Mouse (Mus musculus) 3T3-L1 (cell line): Measurements from ENCODE around the gene Mypop.

Experiments
- DNase-seq: peaks from one replicate; pipeline ENCODE4 v3.0.0-alpha.2; 2015; ENCODE audit warnings: low read depth, low spot score

The Mypop gene

GRCm38 (mm10) chr7:18990601-18991295 lies at the start of gene Mypop:
Mypop (plus strand) TSS chr7:18991245.
- DNase-seq = peak; percentile 100

DNA sequence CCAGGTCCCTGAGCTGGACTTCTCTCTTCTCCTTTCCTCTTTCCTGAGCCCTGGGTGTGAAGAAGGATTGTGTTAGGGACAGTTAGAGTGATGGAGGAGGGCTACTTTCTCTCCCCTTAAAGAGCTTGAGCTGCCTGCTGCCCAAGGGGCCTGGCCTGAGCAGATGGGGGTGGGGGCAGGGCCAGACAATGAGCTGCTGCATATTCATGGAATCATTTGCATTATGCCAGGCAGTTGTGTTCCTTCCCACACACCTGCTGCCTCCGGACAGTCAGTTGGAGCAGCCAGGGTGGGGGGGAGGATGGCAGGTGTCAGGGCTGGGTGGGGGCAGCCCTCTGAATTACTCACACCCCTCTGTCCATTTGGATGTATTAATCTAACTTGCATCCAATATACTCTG lies 48.7 kb upstream of the Mypop start:
- no peak for DNase-seq

GRCm38 (mm10) chr7:18942815-18943214 lies 48.2 kb upstream of the Mypop start:
- no peak for DNase-seq

DNA sequence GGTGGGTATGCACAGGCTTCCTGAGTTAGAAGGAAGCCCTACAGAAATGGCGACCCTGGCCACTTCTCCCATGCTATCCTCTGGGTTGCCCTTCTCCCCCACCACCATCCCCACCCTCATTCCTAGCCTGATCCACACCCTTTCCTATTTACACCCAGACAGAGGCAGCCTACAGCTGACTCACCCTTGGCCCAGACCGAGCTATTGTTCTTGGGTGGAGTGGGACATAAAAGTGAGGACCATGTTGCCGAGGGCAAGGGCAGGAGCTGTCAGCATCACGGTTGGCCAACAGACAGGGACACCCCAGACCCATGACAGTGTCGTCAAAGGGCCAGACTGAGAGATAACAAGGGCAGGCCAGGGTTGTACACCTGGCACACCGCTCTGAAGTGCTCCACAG lies 42.9 kb upstream of the Mypop start:
- peak; percentile 7 for DNase-seq

- DNase-seq = no peak
Measured at GRCm38 (mm10) chr7:18949781-18950522, 41.1 kb upstream of the Mypop start.

DNA sequence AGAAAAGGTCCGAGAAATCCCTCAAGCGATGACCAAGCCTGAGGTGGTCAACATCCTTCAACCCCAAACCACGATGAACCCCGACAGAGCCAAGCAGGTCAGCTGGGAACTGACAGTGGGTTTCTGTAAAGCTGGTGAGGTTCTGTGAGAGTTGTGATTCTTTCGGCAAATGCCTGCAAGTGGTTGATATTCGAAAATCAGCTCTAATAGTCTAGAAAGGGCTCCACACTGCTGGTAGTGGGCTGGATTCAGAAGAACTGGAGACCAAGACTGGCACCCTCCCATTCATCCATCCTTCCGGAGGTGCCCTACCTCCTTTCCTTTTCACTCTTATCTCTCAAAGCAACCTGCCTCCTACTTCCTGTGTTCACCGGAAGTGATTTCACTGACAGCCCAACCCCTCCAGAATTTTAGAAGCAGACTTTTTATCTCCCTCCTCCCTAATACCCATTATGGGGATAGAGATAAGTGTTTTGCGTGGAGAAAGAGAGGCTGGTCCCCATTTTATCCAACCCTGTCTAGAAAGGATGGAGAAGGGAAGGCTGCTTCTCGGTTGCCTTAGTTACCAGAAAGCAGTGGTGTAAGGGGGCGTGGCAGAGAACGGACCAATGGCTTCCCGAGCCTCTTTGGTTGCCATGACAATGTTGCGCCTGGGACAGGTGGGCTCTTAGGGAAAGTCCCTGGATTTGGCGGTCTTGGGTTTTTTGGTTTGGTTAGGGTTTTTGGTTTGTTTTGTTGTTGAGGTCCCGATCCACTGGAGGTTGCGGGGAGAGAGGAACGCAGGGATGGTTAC lies 40.3 kb upstream of the Mypop start:
- no peak for DNase-seq

DNA sequence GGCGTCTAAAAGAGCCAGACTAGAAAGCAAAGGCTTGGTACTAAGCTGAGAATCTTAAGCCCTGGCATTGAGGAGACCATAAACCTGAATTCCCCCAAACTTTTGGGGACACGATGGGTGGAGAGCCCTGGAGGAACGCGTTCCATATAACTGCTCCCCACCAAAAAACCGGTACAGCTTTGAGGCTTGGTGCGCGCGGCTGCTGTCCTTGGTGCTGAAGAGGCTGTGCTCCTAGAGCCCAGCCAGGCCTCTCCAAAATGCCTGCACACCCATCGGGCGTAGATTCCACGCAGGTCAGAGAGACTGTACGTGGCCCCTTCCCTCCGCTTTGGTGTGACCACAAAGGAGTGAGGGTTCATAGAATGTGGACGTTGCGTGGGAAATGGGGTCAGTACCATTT lies 39.6 kb upstream of the Mypop start:
- DNase-seq = peak; percentile 46

DNA sequence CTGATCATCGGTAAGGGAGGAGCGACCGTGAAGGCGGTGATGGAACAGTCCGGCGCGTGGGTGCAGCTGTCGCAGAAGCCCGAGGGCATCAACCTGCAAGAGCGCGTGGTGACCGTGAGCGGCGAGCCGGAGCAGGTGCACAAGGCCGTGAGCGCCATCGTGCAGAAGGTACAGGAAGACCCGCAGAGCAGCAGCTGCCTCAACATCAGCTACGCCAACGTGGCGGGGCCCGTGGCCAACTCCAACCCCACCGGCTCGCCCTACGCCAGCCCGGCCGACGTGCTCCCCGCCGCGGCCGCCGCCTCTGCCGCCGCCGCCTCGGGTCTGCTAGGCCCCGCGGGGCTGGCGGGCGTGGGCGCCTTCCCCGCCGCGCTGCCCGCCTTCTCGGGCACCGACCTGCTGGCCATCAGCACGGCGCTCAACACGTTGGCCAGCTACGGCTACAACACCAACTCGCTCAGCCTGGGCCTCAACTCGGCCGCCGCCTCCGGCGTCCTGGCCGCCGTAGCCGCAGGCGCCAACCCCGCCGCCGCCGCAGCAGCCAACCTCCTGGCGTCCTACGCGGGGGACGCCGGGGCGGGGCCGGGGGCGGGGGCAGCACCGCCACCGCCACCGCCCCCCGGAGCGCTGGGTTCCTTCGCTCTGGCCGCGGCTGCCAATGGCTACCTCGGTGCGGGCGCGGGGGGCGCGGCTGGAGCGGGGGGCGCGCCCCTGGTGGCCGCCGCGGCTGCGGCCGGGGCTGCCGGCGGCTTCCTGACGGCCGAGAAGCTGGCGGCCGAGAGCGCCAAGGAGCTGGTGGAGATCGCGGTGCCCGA lies 33.3 kb upstream of the Mypop start:
- DNase-seq = no peak

- no peak for DNase-seq
Measured at GRCm38 (mm10) chr7:18958384-18958766, 32.7 kb upstream of the Mypop start.

DNA sequence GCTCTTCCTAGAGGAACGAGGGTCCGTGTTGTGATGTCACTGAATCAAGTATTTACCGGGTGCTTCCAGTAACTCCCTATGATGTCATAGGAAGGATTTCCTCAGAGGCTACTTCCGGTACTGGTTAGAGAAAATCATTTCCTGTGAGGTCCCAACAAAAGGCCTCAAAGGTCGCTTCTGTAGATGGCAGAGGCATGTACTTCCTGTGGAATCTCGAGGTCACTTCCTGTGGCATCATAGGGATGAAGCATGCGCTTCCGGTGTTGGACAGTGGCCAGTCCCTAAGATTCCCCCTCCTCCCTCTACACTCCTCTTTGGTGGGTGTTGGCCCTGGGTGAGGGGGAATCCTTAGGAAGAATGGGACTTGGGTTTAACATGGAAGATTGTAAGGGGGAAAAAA lies 31.6 kb upstream of the Mypop start:
- no peak for DNase-seq

DNA sequence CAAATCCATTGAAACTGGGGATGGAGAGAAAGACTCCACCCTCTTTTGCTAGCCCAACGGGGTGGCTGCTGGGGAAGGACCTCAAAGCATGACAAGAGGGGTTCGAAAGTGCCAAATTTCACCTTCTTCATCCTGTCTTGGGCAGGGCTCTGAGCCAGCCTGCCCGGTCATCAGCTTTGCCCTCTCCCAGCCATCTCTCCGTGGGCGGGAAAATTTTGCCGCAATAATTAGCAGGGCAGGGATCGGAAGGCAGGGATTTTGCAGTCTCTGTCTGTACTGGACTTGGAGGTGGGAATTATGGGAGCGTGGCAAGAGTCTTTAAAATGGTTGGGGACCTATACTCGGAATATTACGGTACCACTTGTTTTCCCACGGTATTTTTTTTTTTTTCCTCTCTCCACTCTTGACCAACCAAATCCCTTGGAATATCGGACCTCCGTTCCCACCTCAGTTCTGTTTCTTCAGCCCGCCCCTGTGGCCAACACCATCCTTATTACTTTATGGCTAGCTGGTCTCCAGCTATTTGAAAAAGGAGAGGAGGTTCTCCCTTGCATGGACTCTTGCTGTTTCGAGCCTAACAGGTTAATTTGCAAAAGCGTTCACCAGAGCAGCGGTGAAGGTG lies 28.8 kb upstream of the Mypop start:
- DNase-seq = no peak

GRCm38 (mm10) chr7:18962795-18963194 lies 28.2 kb upstream of the Mypop start:
- no peak for DNase-seq

DNA sequence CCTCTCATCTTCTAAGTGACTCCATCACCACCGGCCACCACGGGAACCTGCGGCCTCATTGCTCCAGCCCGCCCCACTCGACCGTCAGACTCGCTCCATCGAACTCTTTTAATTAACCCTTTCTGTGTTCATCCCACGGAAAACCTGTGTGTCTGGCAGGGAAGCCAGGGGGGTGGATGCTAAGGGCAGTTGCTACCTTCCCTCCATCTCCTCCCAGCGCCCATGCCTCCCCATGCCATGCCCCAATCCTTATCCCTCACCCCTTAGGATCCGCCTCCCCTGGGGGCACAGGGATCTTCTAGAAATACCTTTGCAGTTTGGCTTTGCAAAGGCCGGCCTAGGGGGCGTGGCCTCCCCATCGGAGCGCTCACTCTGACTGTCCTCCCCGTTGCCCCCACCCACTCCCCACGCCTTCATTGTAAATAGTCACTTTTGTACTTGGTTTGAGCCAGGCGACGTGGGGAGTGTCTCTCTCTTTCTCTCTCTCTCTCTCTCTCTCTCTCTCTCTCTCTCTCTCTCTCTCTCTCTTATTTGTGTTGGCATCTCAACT lies 27.7 kb upstream of the Mypop start:
- DNase-seq = no peak

DNA sequence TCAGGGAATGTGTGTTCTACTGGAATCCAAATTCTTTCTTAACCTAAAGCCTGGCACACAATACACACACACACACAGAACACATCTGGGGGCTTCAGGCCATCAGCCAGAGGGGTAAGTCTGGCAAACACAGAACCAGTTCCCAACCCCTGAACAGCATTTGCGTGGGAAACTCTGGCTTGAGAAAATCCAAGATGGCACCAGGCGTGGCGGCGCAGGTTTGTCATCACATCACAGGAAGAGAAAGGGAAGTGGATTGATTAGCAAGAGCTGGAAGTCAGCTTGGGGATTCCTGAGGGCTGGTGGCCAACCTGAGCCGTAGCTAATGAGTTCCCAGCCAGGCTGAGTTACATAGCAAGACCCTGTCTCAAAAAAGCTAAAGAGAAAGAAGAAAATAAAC lies 25.7 kb upstream of the Mypop start:
- no peak for DNase-seq

- DNase-seq = no peak
Measured at GRCm38 (mm10) chr7:18967603-18968002, 23.4 kb upstream of the Mypop start.

- DNase-seq = no peak
Measured at GRCm38 (mm10) chr7:18970956-18971355, 20.1 kb upstream of the Mypop start.

- DNase-seq = peak; percentile 35
Measured at GRCm38 (mm10) chr7:18978381-18978780, 12.7 kb upstream of the Mypop start.

DNA sequence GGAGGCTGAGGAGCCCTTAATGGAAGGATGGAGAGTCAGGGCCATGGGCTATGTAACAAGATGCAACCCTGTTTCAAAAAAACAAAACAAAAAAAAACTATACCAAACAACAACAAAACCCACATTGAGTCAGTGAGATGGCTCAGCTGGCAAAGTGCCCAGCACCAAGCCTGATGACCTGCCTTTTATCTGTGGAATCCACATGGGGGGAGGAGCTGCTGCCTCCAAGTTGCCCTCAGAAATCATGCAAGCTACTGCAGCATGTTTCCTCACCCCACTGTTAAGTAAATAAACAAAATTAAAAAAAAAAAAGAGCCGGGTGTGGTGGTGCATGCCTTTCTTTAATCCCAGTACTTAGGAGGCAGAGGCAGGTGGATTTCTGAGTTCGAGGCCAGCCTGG lies 4.5 kb upstream of the Mypop start:
- DNase-seq = no peak

DNA sequence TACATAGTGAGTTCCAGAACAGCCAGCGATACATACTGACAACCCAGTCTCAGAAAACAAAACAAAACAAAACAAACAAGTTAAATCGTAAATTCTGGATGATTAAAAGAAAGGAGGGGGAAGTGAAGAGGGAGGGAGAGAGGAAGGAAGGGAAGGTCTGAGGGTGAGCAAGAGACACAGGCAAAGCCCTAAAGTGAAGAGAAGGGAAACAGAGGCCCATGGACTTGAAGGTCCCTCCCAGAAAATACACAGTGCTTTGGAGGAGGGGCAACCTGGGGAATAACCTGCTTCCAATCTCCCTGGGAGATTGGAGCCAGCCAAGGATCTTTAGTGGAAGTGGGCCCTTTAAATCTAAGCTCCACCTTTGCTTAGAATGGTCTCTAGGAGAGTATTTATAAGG lies 3.9 kb upstream of the Mypop start, which contains the start of gene Nanos2:
TSS of gene Nanos2 (plus strand) at position 301 of the 400 bp plus-strand sequence.
- DNase-seq = no peak

DNA sequence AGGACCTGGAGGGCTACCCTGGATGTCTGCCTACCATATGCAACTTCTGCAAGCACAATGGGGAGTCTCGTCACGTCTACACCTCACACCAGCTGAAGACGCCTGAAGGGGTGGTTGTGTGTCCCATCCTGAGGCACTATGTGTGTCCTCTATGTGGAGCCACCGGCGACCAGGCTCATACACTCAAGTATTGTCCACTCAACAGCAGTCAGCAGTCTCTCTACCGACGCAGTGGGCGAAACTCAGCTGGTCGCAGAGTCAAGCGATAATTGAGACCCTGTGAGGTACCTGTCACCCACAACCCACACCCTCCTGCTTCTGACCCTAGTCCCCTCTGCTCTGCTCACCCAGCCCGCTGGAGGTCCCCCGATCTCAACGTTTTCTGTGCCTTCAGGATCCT lies 3.3 kb upstream of the Mypop start:
- DNase-seq = no peak

- no peak for DNase-seq
Measured at GRCm38 (mm10) chr7:18988780-18989179, 2.3 kb upstream of the Mypop start.
